Mouse (Mus musculus): Measurements from ENCODE around the gene Chst1.

Chst1 gene

DNA sequence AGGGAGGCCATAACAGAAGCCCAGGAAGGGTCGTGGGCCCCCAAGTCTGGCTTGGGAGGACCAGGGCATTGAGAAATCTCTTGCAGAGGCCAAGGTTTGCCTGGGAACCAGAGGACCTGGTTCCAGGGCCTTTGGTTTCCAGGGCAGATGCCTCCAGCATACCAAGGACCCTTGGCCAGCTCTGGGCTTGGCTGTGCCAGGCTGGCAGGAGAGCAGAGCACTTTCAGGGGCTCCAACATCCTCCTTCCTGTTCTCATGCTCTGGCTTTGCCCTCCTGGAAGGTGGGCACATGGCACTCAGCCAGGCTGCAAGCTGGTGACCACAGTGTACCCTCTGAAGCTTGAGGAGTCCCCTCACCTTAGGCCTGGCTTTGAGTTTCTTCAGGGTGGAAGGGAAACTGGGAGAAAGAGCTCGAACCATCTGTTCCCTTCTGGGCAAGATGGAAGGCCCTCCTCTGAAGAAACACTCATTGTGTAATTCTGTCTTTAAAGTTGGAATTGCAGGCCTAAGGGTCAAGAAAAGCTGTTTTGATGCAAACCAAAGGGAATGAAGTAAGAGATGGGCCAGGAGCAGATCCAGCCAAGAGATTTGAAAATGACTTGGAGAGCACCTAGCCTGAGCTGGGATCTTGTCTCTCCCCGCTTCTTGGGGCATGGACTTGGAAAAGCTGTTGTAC, 10.3 kb downstream of the Chst1 start:
- DNase-seq (ENCODE audit: low spot score) = no peak

GRCm38 (mm10) chr2:92613645-92614044, 14.1 kb downstream of the Chst1 start:
- DNase-seq (ENCODE audit: low spot score) = no peak

GRCm38 (mm10) chr2:92614106-92614505, 14.6 kb downstream of the Chst1 start:
- no peak for DNase-seq (ENCODE audit: low spot score)

DNA sequence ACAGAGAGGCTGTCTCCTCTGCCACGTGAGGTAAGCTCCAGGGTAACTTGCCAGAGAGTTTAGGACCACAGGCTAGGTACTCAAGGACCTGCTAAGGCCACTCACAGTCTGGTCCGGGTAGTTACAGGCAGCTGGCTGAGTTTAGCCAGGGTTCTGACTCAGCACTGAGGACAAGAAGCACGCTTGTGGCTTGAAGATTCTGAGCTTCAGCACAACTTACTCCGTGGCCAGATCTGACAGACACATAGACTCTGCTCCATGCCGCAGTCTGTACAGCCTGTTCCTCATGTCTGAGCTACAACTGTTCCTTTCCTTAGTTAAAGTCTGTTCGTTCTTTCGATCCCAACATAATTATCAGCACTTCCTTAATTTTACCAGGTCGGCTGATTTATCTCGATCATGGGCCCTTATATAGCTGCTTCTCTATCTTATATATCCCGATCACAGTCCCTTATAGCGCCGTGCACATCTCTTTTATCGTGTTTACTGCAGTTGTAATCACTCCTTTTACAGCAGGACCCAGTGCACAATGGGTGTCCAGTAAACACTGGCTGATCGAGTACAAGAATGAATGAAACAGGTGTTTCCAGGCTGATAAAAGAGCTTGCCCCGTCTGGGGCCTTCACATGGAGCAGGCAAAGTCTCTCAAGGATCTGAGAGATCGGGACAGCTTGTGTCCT, 17.7 kb downstream of the Chst1 start:
- no peak for DNase-seq (ENCODE audit: low spot score)

- no peak for DNase-seq (ENCODE audit: low spot score)
Observed at GRCm38 (mm10) chr2:92618016-92618415, 18.5 kb downstream of the Chst1 start.

DNA sequence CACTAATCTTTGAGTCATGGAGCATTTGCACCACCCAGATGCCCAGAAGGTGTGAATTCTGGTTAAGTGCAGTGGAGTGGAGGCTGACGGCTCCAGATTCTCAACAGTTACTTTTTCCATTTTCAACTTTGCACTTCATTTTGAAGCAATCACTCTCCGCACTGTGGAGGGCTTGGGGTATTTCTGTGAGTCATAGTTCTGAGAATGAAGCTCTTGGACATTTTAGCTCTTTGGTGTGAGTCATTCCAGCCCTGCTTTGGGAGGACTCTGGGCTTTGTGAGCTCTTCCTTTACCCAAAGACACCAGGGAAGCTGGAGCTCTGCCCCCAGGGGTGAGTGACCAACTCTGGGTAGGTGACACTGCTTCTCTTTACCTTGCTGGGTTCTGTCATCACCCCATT, 28.1 kb downstream of the Chst1 start:
- DNase-seq (ENCODE audit: low spot score) = no peak

DNA sequence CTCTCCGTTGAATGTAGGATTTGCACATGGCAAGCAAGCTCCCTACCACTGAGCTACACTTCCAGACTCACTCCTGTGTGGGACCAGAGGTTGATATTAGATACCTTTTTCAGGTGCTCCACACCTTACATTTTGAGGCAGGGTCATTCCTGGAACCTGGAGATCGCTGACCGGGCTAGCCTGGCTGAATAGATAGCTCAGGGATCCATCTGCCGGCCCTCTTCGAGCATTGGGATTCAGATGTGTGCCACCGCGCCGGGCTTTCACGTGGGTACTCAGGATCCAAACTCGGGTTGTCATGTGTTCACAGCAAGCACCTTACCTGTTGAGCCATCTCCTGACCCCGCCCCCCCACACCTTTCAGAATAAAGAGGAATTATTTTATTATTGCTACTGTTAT, 31.3 kb downstream of the Chst1 start:
- DNase-seq (ENCODE audit: low spot score) = no peak

DNA sequence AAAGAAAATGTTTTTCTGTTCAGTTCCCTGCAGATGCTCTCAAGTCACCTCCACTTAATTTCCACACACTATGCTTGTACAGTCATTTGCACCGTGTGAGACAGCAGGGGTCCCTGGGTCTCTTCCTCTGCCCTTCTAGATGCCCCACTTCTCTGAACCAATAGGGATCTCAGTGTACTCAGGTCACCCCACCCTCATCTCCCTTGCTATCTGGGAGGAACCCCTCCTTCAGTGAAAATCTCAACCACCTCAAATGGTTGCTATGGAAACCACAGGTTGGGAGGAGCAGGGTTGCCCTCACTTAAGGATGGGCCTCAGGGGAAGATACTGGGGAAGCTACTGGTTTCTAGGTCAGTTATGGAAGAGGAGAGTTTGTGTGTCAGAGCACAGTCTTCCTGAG, 32.5 kb downstream of the Chst1 start:
- no peak for DNase-seq (ENCODE audit: low spot score)

GRCm38 (mm10) chr2:92640555-92640954, 41.0 kb downstream of the Chst1 start:
- DNase-seq (ENCODE audit: low spot score) = no peak

DNA sequence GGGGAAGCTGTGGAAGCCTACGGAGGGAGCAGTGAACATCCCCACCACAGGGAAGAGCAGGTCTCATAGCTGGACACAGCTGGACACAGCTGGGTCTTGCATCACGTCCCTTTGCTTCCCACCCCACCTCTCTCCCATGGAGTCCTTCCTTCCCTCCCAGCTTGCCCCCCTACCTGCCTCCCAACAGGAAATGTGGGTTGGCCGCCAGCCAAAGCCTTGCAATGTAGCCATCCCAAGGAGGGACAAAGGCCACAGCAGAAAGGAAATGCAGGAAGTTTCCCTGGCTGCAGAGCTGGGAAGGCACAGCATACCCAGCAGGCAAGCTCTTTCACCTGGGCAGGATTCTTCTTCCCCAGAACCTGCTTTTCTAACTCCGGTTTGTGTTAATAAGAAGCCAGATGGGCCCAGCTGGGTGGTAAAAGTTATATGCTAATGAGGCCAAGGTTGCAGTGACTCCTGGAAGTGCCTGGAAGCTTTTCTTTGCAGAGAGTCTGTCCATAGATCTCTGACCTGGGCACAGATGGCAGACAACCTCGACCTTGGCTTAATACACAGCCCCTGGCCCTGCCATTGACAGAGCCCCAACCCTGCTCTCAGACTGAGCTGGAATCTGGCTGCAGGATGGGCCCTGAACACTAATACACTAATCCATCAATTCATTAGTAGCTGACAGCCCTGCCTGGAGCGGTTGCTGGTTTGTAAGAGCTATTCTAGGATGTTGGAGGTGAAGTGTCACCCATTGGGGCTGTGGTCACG, 46.0 kb downstream of the Chst1 start:
- DNase-seq (ENCODE audit: low spot score) = no peak

GRCm38 (mm10) chr2:92649154-92649801, 49.8 kb downstream of the Chst1 start:
- DNase-seq (ENCODE audit: low spot score) = no peak

GRCm38 (mm10) chr2:92650428-92650827, 50.9 kb downstream of the Chst1 start:
- no peak for DNase-seq (ENCODE audit: low spot score)

DNA sequence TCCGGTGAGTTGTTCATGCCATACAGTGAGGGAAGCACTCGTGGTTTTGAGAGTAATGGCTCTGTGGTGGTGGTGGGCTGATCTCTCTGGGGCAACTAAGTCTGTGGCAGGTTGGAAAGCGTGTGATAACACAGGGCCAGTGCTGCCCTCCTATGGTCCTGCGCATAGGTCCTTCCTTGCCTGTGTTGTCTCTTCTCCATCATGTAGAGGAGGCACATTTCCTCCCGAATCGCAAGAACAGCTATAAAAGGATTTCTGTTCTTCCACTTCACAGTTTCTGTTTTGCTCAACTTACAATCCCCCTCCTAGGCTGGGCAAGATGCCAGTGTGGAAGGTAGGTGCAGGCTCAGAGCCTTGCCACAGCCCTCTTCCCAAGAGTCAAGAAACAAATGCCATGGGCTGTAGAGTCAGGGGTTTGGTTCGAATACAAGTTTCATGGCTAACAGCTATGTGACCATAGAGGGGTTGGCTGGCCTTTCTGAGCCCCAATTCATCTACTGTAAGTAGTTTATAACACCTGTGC, 51.8 kb downstream of the Chst1 start:
- DNase-seq (ENCODE audit: low spot score) = no peak

DNA sequence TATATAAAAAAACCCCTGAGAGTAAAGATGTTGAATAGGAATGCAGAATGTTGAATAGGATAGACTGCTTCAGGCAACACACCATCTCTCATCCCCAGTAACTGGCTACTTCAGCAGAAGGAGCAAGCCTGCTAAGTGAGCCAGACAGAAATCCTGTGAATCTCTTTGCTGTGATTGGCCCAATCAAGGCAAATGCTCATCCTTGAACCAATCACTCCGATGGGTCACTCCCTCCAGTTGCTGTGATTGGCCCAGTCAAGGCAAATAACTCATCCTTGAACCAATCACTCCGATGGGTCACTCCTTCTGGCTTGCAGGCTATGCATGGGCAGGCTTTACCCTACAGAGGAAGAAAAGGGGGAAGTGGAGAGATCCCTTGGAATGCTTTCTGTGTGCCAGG, 57.7 kb downstream of the Chst1 start:
- DNase-seq (ENCODE audit: low spot score) = no peak

GRCm38 (mm10) chr2:92658293-92659150, 59.0 kb downstream of the Chst1 start:
- DNase-seq (ENCODE audit: low spot score) = no peak

DNA sequence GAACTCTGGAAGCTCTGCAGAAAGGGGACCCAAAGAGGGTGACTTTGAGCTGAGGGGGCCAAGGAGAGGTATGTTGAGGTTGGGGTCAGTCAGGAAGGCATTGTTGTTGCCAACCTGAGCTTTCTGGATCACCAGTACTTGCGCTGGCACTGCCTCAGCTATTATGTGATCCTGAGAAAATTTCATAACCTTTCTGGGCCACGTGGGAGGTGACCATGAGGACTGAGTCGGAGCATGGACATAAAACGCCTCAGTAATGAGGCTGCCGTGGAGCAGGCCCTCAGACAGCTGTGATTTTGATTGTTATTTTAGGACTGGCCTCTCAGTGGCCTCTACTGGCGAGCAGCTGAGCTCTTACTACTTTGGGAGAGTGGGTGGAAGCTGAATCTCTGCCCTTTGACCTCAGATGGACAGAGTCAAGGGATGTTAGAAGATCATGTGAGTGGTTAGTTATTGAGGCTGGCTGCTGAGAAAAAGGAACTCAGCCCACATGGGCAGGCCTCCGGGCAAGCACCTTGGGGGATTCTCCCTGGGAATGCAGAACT, 60.1 kb downstream of the Chst1 start:
- no peak for DNase-seq (ENCODE audit: low spot score)

- DNase-seq (ENCODE audit: low spot score) = no peak
Observed at GRCm38 (mm10) chr2:92662534-92663068, 63.1 kb downstream of the Chst1 start.
